Mouse (Mus musculus) B cell, adult 2 months (primary cell): ENCODE data around the gene Smap1.

Experiments
- DNase-seq, 2 experiments: peaks; one replicate each; pipeline ENCODE4 v3.0.0; 2022

Gene Smap1

GRCm38 (mm10) chr1:23919086-23919485 lies 3.0 kb downstream of the Smap1 start:
- DNase-seq, result no peak

DNA sequence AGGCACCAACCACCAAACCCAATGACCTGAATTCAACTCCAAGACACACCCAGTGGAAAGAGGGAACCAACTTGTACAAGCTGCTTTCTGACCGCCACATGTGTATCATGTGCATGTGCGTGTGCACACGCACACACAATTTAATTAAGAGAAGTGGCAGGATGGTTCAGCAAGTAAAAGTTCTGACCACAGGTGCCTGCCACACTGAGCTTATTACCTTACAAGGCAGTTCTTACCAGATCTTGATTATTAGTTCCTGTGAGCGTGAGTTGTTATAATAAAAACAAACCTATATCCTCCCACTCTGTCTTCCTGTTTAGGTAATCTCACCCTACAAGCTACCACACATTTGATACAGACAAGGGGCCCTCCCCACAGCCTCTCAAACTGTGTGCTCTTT lies 6.6 kb downstream of the Smap1 start:
- DNase-seq, result no peak

DNA sequence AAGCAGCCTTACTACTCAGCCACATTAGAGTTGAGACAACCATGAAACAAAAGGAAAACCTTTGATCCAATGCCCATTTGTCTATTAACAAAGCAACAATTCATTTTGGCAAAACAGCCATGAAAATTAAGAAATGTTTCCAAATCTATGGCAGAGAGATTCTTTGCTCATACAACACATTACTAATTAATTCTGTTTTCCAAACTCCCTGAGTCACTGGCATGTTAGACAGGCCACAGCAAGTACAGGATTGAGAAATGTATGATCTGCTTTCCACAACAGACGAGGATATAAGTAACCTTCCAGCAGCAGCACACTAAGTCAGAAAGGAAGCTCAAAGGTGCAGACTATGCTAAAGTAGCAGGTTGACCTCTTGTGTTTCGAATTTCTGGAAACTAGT lies 9.1 kb downstream of the Smap1 start:
- no peak for DNase-seq

- no peak for DNase-seq
Observed at GRCm38 (mm10) chr1:23906082-23906481, 16.0 kb downstream of the Smap1 start.

DNA sequence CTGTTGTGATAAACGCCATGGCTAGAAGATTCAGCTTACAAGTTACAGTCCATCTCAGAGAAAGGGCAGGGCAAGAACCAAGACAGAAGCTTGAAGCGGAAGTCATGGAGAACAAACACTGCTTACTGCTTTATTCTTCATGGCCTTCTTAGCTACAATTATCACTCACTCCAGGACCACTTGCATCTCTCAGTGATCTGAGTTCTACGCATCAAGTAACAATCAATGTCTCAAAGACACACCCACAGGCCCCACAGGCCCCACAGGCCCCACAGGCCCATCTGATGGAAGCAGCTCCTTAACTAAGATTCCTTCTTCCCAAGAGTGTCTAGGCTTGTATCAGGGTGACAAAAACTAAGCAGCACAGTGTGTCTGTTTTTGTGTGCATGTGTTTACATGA lies 18.8 kb downstream of the Smap1 start:
- no peak for DNase-seq

- DNase-seq, result no peak
Observed at GRCm38 (mm10) chr1:23902736-23903135, 19.4 kb downstream of the Smap1 start.

GRCm38 (mm10) chr1:23899647-23900020 lies 22.5 kb downstream of the Smap1 start:
- no peak for DNase-seq

- DNase-seq, result no peak
Observed at GRCm38 (mm10) chr1:23899020-23899646, 23.0 kb downstream of the Smap1 start.

DNA sequence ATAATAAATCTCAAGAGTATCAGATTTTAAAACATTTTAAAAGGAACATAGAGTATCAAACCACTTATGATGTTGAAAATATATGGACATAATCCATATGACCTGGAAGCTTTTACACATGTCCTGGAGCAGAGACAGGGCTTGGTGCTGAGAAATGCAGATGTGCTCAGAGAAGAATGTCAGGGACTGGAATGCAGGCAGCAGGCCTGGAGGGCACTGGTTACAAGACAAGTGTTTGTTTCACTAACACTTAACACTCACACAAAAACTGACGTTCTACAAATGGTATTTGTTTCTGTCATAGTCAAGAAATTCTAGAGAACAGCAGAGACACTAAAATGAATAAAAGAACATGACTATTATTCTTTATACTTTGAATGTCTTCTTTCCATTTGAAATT lies 30.0 kb downstream of the Smap1 start:
- no peak for DNase-seq

DNA sequence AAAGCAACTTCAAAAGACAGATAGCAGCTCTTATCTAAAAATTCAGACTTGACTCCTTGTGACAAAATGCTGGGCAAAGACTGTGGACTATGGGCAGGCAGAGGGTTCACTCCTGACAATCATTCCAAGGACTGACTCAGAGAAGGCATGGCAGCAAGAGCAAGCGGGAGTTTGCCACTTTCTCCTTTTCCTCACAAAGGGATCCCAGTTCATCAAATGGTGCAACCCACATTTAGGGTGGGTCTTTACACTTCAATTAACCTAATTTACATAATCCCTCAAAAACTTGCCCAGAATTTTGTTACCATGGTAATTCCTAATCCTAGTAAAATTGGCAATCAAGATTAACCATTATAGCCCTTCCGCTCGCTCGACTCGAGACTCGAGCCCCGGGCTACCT lies 37.2 kb downstream of the Smap1 start:
- no peak for DNase-seq

DNA sequence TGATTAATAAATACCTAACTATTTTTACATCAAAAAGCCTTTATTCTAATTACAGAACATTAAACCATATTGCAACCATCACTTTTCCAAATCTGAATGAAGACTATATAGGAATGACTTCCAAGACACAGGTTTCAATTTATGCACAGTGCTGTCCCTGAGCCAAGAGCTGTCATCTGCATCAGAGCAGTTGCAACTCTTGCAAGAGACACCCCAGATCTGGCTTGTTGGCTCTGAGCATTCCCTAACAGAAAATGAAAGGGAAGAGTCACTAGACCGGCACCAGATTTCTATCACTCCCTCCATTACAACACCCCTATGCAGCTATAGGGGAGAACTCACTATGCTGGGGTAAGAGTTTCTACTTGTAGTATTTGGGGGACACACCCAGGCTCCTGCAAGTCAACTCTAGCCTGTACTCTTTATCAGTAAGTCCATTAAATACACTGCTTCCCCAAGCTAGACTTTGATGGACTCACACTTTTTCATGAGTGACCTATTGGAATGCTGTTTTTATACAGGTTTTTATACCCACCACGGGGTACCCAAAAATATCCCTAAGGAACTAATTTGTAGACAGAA lies 37.9 kb downstream of the Smap1 start:
- no peak for DNase-seq

GRCm38 (mm10) chr1:23882681-23883080 lies 39.4 kb downstream of the Smap1 start:
- no peak for DNase-seq

- no peak for DNase-seq
Observed at GRCm38 (mm10) chr1:23872194-23872593, 49.9 kb downstream of the Smap1 start.

DNA sequence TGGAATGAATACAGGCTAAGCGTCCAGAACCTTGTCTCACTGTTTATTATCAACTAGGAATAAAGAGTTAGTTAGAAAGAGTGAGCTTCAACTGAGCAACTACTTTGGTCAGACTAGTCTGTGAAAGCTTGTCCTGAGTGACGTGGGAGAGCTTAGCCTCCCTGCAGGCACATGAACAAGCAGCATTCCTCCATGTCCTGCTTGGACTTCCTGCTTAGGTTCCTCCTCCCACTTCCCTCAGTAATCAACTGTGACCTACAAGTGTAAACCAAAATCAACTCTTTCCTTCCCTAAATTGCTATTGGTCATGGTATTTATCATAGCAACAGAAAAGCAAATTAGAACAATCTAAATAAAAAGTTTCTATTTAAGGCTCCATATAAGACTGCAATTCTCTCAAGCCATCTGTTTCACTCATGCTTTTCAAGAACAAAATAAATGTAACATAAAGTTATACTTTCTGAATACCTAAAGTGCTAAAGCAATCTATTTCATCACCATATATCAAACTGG lies 54.7 kb downstream of the Smap1 start:
- no peak for DNase-seq

- no peak for DNase-seq
Observed at GRCm38 (mm10) chr1:23865566-23865965, 56.6 kb downstream of the Smap1 start.

GRCm38 (mm10) chr1:23860944-23861343 lies 61.2 kb downstream of the Smap1 start:
- DNase-seq, result no peak

DNA sequence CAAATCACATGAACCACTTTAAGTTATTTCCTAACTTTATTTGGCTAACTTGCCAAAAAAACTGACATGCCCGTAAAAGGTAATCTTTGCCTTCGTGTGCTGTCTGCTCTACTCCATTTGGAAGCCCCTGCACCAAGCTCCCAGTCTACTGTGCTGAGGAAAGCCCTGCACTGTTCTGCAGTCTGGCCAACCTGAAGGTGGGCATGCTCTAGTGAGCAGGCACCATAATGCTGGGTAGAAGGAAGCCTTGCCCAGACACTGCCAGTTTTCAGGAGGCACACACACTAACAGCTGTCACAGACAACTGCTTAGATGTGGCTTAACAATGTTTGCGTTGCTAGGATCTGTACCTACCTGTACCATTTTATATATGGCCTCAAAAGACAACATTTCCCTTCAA lies 66.5 kb downstream of the Smap1 start:
- no peak for DNase-seq

- DNase-seq, result no peak
Observed at GRCm38 (mm10) chr1:23846044-23846680, 76.0 kb downstream of the Smap1 start.

DNA sequence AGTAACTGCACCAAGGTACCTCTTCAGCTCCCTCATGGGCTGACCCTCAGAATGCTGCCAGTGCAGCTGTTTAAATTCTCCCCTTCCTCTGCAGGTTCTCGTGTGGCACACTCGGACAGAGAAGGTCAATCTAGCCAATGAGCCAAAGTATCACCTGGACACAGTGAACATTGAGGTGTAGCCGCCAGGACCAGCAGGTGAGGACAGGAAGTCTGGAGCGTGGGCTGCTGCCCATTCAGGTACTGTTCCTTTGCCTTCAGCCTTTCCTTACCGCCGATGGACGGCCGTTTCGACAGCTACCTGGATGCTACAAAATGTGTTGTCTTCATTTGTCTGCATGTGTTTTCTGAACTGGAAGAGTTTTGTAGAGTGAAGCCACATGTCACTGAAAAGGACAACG lies 77.1 kb downstream of the Smap1 start:
- DNase-seq, result no peak

DNA sequence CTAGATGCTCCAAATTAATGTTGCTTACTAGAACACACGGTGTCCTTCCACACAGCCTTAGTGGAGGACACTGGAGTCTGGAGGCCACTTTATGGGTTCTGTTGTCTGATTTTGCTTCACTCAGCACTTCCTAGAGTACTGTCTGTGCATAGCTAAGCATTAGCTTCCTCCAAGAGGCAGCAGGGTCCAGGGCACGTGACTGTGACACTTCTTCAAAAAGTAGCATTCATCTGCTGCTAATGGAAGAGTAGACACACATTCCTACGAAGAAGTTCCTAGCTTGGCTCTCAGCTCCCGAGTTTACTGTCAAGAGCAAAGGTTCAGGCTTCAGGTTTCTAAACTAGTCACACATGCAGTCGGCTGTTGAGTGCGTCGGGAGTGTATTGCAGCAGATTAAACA lies 78.3 kb downstream of the Smap1 start:
- DNase-seq, result no peak

GRCm38 (mm10) chr1:23842629-23843028 lies 79.5 kb downstream of the Smap1 start:
- DNase-seq, result no peak

GRCm38 (mm10) chr1:23840924-23841323 lies 81.2 kb downstream of the Smap1 start:
- no peak for DNase-seq

DNA sequence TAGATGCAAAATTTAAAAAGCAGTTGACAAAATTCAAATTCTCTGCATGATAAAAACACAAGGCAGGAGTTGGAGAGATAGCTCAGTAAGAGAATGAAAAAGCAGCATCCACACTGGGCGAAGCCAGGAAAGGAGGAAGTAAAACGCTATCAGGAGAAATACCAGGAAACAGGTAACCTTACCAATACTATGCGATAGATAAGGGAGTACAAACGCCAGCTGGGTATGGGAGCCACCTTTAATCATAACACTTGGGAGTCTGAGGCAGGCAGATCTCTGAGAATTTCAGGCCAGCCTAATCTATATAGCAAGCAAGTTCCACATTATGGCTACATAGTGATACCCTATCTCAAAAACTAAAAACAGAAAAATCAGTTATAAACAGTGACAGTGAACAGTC lies 85.5 kb downstream of the Smap1 start:
- DNase-seq, result no peak

GRCm38 (mm10) chr1:23834819-23835218 lies 87.3 kb downstream of the Smap1 start:
- DNase-seq, result no peak

- DNase-seq, result peak; percentile 29 to 42
Observed at GRCm38 (mm10) chr1:23834246-23834645, 87.9 kb downstream of the Smap1 start.
